Mouse (Mus musculus) liver, embryonic 11.5 days (tissue): ENCODE results near the gene Coq10b. TPM values are rescaled to one million over a fixed set of nuclear protein-coding genes. Genes with fewer than 3 reads are reported as not detected.
A peak's percentile ranks its signal among the peaks of the same experiment; 100 is the strongest.

ENCODE experiments used
- ATAC-seq: fragments of 200-750 bp; cut with Nextera tagmentation; replicated peaks from 2 replicates; pipeline ENCODE4 v1.8.0; 2017; ENCODE audit warnings: moderate number of reproducible peaks, mild to moderate bottlenecking, moderate TSS enrichment, moderate library complexity; ENCODE audit not compliant: low FRiP score
- DNase-seq: peaks from one replicate; pipeline ENCODE4 v3.0.0-alpha.2; 2017; ENCODE audit warnings: low spot score
- H3K27ac ChIP-seq: fragments of 300-500 bp; sonication (generic); 2 replicates; pipeline ENCODE4 v1.5.1; 2014; ENCODE audit warnings: mild to moderate bottlenecking, low read depth, low read length, control low read depth
- H3K27me3 ChIP-seq: fragments of 300-500 bp; sonication (generic); replicated peaks from 2 replicates; pipeline ENCODE4 v1.6.1; 2014; ENCODE audit warnings: low read length, mixed read lengths; ENCODE audit not compliant: control insufficient read depth, insufficient read depth
- H3K36me3 ChIP-seq: fragments of 300-500 bp; sonication (generic); 2 replicates; pipeline ENCODE4 v1.6.1; 2014; ENCODE audit warnings: mild to moderate bottlenecking, low read length, moderate library complexity, mixed read lengths; ENCODE audit not compliant: control insufficient read depth, insufficient read depth
- H3K4me1 ChIP-seq: fragments of 300-500 bp; sonication (generic); replicated peaks from 2 replicates; pipeline ENCODE4 v1.6.1; 2014; ENCODE audit warnings: low read length, mixed read lengths; ENCODE audit not compliant: control insufficient read depth, insufficient read depth
- H3K4me2 ChIP-seq: fragments of 300-500 bp; sonication (generic); 2 replicates; pipeline ENCODE4 v1.6.1; 2014; ENCODE audit warnings: mild to moderate bottlenecking, control low read depth, moderate library complexity
- H3K4me3 ChIP-seq: fragments of 300-500 bp; sonication (generic); 2 replicates; pipeline ENCODE4 v1.5.1; 2014; ENCODE audit warnings: low read depth, low read length, control low read depth
- H3K9ac ChIP-seq: fragments of 300-500 bp; sonication (generic); 2 replicates; pipeline ENCODE4 v1.6.1; 2014; ENCODE audit warnings: low read depth, low read length, control low read depth
- H3K9me3 ChIP-seq: fragments of 300-500 bp; sonication (generic); 2 replicates; pipeline ENCODE4 v1.6.1; 2016; ENCODE audit warnings: low read length, inconsistent platforms, mixed read lengths; ENCODE audit not compliant: control insufficient read depth
- WGBS: fragments of 180-500 bp; shearing (Covaris S2); extraction: QIAGEN DNeasy Blood & Tissue Kit; methylation state at CpG from one replicate; pipeline ENCODE4 v1.1.7; 2014; 5-methylcytosine and 5-hydroxymethylcytosine counted together
- polyA plus RNA-seq: library from polyadenylated mRNA; unstranded; fragments of >200 nt; fragmentation: Nextera tagmentation; extraction: Ambion mirVana; gene quantifications from 2 replicates; pipeline ENCODE4 v1.2.1, GENCODE M21; 2014

Gene Coq10b
- polyA plus RNA-seq, 1 experiment from 2014 or later = 21.1 TPM

GRCm38 (mm10) chr1:55028512-55029249 is 23.9 kb upstream of the Coq10b start:
- Histone ChIP-seq H3K9ac (peak overlapping the region; percentile 68), H3K9me3 (no peaks in the 10 kb centered on the region), H3K27me3 (no peaks in the 10 kb centered on the region), H3K4me2 (peak overlapping the region; percentile 71), H3K36me3 (no peaks in the 10 kb centered on the region; the same call in 1 of the 2 replicates), H3K4me3 (peak overlapping the region; percentile 35), H3K27ac (peak overlapping the region; percentile 74; the same call in 1 of the 2 replicates), H3K4me1 (peaks cover 21% of the 10 kb centered on the region)
- no peak for ATAC-seq
- DNase-seq = no peak
- WGBS = 48% methylated on average over 11 of the region's 11 CpGs

GRCm38 (mm10) chr1:55029446-55029845 is 23.1 kb upstream of the Coq10b start:
- WGBS = 61% methylated on average over 4 of the region's 4 CpGs
- peaks cover 15% of the 10 kb centered on the region for H3K4me1 ChIP-seq
- H3K36me3 ChIP-seq = no peaks in the 10 kb centered on the region
- ATAC-seq (no peak), DNase-seq (no peak)
- H3K4me2 ChIP-seq = peak overlapping the region; percentile 71
- peak overlapping the region; percentile 35 for H3K4me3 ChIP-seq
- H3K9ac ChIP-seq = no peak overlapping the region; the same call in 1 of the 2 replicates
- no peaks in the 10 kb centered on the region for H3K27me3 ChIP-seq
- peak overlapping the region; percentile 74; the same call in 1 of the 2 replicates for H3K27ac ChIP-seq
- no peaks in the 10 kb centered on the region for H3K9me3 ChIP-seq

DNA sequence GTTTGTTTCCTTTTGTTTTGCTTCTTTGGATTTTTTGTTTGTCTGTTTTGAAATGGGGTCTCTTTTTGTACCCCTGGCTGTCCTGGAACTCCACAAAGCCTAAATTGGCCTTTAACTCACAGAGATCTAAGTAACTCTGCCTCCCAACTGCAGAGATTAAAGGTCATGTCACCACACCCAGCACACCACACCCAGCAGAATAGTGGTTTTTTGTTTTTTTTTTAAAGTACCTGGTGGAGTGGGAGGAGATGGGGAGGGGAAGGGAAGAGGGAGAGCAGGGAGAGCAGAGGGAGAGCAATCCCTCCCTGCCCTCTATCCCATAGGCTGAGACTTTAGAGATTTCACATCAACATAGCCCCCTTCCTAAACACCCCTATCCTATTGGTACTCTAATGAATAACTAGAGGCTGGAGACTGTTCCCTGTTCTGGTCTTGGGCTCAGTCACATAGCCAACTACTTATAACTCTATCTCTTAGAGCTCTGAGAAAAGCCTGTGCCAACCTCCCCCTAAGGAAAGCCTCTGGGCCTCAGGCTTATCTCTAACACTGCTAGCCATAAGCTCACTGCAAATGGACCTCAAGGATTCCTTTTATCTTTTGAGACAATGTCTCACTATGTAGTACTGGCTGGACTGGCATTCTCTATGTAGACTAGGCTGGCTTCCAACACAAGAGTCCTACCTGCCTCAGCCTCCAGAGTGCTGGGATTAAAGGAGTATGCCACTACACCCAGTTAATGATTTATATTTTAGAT is 21.4 kb upstream of the Coq10b start:
- DNase-seq = no peak
- Histone ChIP-seq H3K9ac (no peak overlapping the region), H3K27ac (0 out of 2 replicates have a peak overlapping the region, but pooled peaks have one; percentile 34)

GRCm38 (mm10) chr1:55039944-55040343 is 12.6 kb upstream of the Coq10b start:
- H3K27ac ChIP-seq = no peak overlapping the region
- H3K4me2 ChIP-seq = no peak overlapping the region
- no peaks in the 10 kb centered on the region for H3K4me1 ChIP-seq
- no peak overlapping the region for H3K9ac ChIP-seq
- WGBS = 74% methylated on average over 1 of the region's 1 CpGs
- no peak overlapping the region for H3K4me3 ChIP-seq
- H3K36me3 ChIP-seq = no peaks in the 10 kb centered on the region
- no peak for DNase-seq
- ATAC-seq = no peak
- H3K27me3 ChIP-seq = no peaks in the 10 kb centered on the region
- H3K9me3 ChIP-seq = no peaks in the 10 kb centered on the region; the same call in 1 of the 2 replicates

More for the DNA sequence above, 21.4 kb upstream of the Coq10b start:
- peak; percentile 60 for ATAC-seq
- H3K9me3 ChIP-seq = no peaks in the 10 kb centered on the region
- peaks cover 12% of the 10 kb centered on the region for H3K4me1 ChIP-seq
- no peaks in the 10 kb centered on the region for H3K27me3 ChIP-seq
- peak overlapping the region; percentile 21 for H3K4me2 ChIP-seq
- H3K36me3 ChIP-seq = no peaks in the 10 kb centered on the region
- H3K4me3 ChIP-seq = no peak overlapping the region

- WGBS = 86% methylated on average over 4 of the region's 4 CpGs
- Histone ChIP-seq H3K4me3 (no peak overlapping the region), H3K4me1 (no peaks in the 10 kb centered on the region), H3K27ac (no peak overlapping the region), H3K4me2 (no peak overlapping the region), H3K36me3 (no peaks in the 10 kb centered on the region), H3K27me3 (no peaks in the 10 kb centered on the region), H3K9ac (no peak overlapping the region), H3K9me3 (no peaks in the 10 kb centered on the region; the same call in 1 of the 2 replicates)
- ATAC-seq = no peak
- DNase-seq = no peak
Measured at GRCm38 (mm10) chr1:55041691-55042090, 10.9 kb upstream of the Coq10b start.

- no peak for DNase-seq
- Histone ChIP-seq H3K4me2 (no peak overlapping the region), H3K36me3 (no peaks in the 10 kb centered on the region), H3K27me3 (no peaks in the 10 kb centered on the region), H3K4me3 (no peak overlapping the region), H3K9me3 (no peaks in the 10 kb centered on the region; the same call in 1 of the 2 replicates), H3K4me1 (no peaks in the 10 kb centered on the region), H3K27ac (no peak overlapping the region), H3K9ac (no peak overlapping the region)
- ATAC-seq = no peak
- 46% methylated on average over 1 of the region's 1 CpGs for WGBS
Measured at GRCm38 (mm10) chr1:55042246-55042645, 10.3 kb upstream of the Coq10b start.

- DNase-seq (no peak), ATAC-seq (no peak)
- H3K9me3 ChIP-seq = no peaks in the 10 kb centered on the region; the same call in 1 of the 2 replicates
- no peak overlapping the region for H3K27ac ChIP-seq
- no peak overlapping the region for H3K9ac ChIP-seq
- no peaks in the 10 kb centered on the region for H3K27me3 ChIP-seq
- no peak overlapping the region for H3K4me3 ChIP-seq
- no peaks in the 10 kb centered on the region for H3K4me1 ChIP-seq
- no peaks in the 10 kb centered on the region for H3K36me3 ChIP-seq
- 68% methylated on average over 3 of the region's 3 CpGs for WGBS
- no peak overlapping the region for H3K4me2 ChIP-seq
Measured at GRCm38 (mm10) chr1:55043164-55043563, 9.4 kb upstream of the Coq10b start.

- H3K4me2 ChIP-seq = no peak overlapping the region
- no peak overlapping the region for H3K4me3 ChIP-seq
- H3K36me3 ChIP-seq = no peaks in the 10 kb centered on the region
- no peaks in the 10 kb centered on the region for H3K9me3 ChIP-seq
- H3K27ac ChIP-seq = no peak overlapping the region
- no peak for DNase-seq
- 68% methylated on average over 4 of the region's 4 CpGs for WGBS
- H3K4me1 ChIP-seq = peaks cover 6% of the 10 kb centered on the region; the same call in 1 of the 2 replicates
- no peak for ATAC-seq
- H3K9ac ChIP-seq = no peak overlapping the region
- H3K27me3 ChIP-seq = no peaks in the 10 kb centered on the region
Measured at GRCm38 (mm10) chr1:55048841-55049587, 3.6 kb upstream of the Coq10b start.
